Mouse (Mus musculus): ENCODE measurements around the gene Cdc6. TPM values are rescaled to one million over a fixed set of nuclear protein-coding genes. Genes with fewer than 3 reads are reported as not detected.
"Not testable (repeated sequence)": the region's sequence is repeated elsewhere in the genome, so short reads cannot be mapped to it uniquely, and the experiment has no call there.

Cdc6 gene
- polyA plus RNA-seq, 1 experiment from 2014 or later, result 38.0 TPM

DNA sequence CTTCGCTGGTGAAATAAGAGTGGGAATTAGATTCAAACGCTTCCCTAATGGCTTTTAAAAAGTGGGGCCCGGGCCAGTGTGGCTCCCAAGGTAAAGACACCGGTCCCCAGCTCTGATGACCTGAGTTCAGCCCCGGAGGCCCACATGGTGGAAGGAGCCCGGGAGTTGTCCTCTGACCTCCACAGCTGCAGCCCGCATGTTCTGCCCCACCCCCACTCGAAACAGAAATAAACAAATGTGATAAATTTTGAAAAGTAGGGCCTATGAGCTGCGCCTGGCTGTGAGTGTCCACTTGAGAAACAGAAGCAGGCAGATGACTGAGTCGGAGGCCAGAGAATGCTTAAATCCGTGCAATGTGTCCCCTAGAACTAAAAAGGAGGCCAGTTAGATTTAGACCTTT, 6.6 kb downstream of the Cdc6 start:
- Histone ChIP-seq H3K36me3 (replicated peaks) (peaks cover 82% of the 10 kb centered on the region), H3K4me1 (peaks cover 7% of the 10 kb centered on the region), H3K4me2 (no peak overlapping the region), H3K9ac (no peak overlapping the region), H3K4me3 (replicated peaks) (no peak overlapping the region), H3K27ac (no peak overlapping the region), H3K27me3 (no peaks in the 10 kb centered on the region), H3K9me3 (no peaks in the 10 kb centered on the region)
- 90% methylated on average over 11 of the region's 11 CpGs for WGBS
- ATAC-seq (ENCODE audit: low FRiP score), result no peak

- H3K36me3 ChIP-seq (replicated peaks), result peaks cover 87% of the 10 kb centered on the region
- H3K4me1 ChIP-seq; H3K9ac ChIP-seq; H3K27ac ChIP-seq; H3K4me2 ChIP-seq; H3K9me3 ChIP-seq; H3K4me3 ChIP-seq (replicated peaks); ATAC-seq (ENCODE audit: low FRiP score); H3K27me3 ChIP-seq: not testable (repeated sequence)
- 98% methylated on average over 3 of the region's 3 CpGs for WGBS
Measured at GRCm38 (mm10) chr11:98916376-98916775, 8.8 kb downstream of the Cdc6 start.

GRCm38 (mm10) chr11:98917428-98918005, 9.9 kb downstream of the Cdc6 start:
- H3K4me2 ChIP-seq, result no peak overlapping the region
- no peak overlapping the region for H3K4me3 ChIP-seq (replicated peaks)
- no peaks in the 10 kb centered on the region for H3K4me1 ChIP-seq
- no peak overlapping the region for H3K27ac ChIP-seq
- WGBS, result 79% methylated on average over 13 of the region's 13 CpGs
- H3K27me3 ChIP-seq, result no peaks in the 10 kb centered on the region
- H3K36me3 ChIP-seq (replicated peaks), result peaks cover 85% of the 10 kb centered on the region
- H3K9me3 ChIP-seq, result no peaks in the 10 kb centered on the region
- H3K9ac ChIP-seq, result no peak overlapping the region
- no peak for ATAC-seq (ENCODE audit: low FRiP score)

DNA sequence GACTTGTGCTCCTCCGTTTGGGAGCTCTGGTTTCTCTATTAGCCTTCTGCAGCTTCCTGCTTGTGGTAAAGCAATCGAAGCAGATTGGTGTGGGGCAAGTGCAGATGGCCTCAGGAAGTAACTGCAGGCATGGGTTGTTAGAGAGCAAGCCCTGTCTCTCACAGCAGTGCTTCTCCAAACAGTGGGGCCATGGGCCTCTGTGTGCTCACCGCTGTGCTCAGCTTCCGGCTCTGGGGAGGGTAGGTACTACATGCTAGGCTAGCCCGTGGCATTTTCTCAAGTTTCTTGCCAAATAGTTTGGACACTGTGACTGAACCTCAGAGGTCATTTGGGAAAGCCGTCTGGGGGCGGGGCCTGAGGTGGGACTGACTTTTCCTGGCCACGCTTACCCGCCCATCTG, 10.6 kb downstream of the Cdc6 start:
- H3K27ac ChIP-seq, result 0 out of 2 replicates have a peak overlapping the region, but pooled peaks have one; percentile 25
- H3K4me2 ChIP-seq, result no peak overlapping the region
- H3K4me1 ChIP-seq, result peaks cover 3% of the 10 kb centered on the region; the same call in 1 of the 2 replicates
- no peak for ATAC-seq (ENCODE audit: low FRiP score)
- peaks cover 80% of the 10 kb centered on the region for H3K36me3 ChIP-seq (replicated peaks)
- H3K27me3 ChIP-seq, result no peaks in the 10 kb centered on the region
- H3K9me3 ChIP-seq, result no peaks in the 10 kb centered on the region
- 83% methylated on average over 9 of the region's 9 CpGs for WGBS
- no peak overlapping the region for H3K9ac ChIP-seq
- H3K4me3 ChIP-seq (replicated peaks), result no peak overlapping the region

DNA sequence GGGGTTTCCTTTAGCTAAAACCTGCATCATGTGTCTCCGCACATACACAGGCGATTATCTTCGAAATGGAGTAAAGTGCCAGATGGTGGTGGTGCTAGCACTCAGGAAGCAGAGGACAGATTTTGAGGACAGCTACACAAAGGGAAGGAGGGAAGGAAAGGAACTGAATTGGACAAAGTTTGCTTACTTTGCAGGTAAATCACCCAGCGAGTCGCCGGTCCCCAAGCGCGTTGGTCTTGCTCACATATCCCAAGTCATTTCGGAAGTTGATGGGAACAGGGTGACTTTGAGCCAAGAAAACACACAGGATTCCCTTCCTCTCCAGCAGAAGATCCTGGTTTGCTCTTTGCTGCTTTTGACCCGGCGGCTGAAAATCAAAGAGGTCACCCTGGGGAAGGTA, 11.4 kb downstream of the Cdc6 start:
- WGBS, result 93% methylated on average over 11 of the region's 11 CpGs
- Histone ChIP-seq H3K27me3 (no peaks in the 10 kb centered on the region), H3K4me3 (replicated peaks) (no peak overlapping the region), H3K4me1 (peaks cover 8% of the 10 kb centered on the region; the same call in 1 of the 2 replicates), H3K36me3 (replicated peaks) (peaks cover 72% of the 10 kb centered on the region), H3K4me2 (no peak overlapping the region), H3K9ac (no peak overlapping the region), H3K9me3 (no peaks in the 10 kb centered on the region), H3K27ac (no peak overlapping the region)
- no peak for ATAC-seq (ENCODE audit: low FRiP score)

DNA sequence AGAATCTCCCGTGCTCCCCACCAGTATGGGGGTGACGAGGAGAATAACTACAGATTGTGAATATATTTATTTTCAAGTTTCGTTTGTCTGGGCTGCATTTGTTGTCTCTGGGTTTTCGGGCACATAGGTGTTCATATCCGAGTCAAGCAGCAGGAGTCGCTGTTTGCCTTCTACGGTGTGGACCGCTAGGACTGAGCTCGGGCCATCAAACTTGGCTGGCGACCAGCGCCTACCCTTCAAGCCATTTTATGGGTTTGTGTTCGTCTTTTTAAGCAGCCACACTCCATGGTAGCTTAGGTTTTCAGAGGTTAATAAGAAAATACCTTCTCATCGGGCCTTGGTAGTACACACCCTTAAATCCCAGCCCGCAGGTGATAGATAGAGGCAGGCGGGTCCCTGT, 14.2 kb downstream of the Cdc6 start:
- Histone ChIP-seq H3K36me3 (replicated peaks) (peaks cover 46% of the 10 kb centered on the region), H3K4me1 (peaks cover 33% of the 10 kb centered on the region)
- not testable (repeated sequence) for H3K27me3 ChIP-seq; ATAC-seq (ENCODE audit: low FRiP score); H3K9me3 ChIP-seq; H3K27ac ChIP-seq; H3K4me2 ChIP-seq; H3K4me3 ChIP-seq (replicated peaks); H3K9ac ChIP-seq
- 61% methylated on average over 15 of the region's 15 CpGs for WGBS

DNA sequence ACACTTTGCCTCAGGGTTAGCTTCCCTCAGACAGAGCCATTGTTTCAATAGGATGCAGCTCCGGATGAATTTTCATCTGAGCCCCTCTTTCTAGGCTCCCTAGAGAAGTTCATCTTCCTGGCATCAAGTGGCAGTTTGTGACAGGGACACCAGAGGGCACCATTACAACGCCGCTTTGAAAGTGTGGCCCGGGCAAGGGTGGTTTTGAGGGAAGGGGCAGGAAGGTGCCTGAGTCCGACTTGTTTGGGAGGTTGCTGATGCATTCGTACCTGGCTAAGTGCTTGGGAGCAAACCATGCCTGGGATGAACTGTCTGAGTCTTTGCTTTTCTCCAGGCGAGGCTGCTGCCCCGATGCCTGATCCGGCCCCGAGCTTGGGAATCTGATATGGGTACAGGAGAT, 14.7 kb downstream of the Cdc6 start:
- not testable (repeated sequence) for H3K4me2 ChIP-seq; H3K9ac ChIP-seq; H3K27ac ChIP-seq; ATAC-seq (ENCODE audit: low FRiP score); H3K27me3 ChIP-seq; H3K4me3 ChIP-seq (replicated peaks); H3K9me3 ChIP-seq
- Histone ChIP-seq H3K36me3 (replicated peaks) (peaks cover 42% of the 10 kb centered on the region), H3K4me1 (peaks cover 37% of the 10 kb centered on the region)
- 60% methylated on average over 10 of the region's 10 CpGs for WGBS

GRCm38 (mm10) chr11:98922851-98923711, 15.5 kb downstream of the Cdc6 start:
- H3K27ac ChIP-seq; H3K4me2 ChIP-seq; ATAC-seq (ENCODE audit: low FRiP score): not testable (repeated sequence)

DNA sequence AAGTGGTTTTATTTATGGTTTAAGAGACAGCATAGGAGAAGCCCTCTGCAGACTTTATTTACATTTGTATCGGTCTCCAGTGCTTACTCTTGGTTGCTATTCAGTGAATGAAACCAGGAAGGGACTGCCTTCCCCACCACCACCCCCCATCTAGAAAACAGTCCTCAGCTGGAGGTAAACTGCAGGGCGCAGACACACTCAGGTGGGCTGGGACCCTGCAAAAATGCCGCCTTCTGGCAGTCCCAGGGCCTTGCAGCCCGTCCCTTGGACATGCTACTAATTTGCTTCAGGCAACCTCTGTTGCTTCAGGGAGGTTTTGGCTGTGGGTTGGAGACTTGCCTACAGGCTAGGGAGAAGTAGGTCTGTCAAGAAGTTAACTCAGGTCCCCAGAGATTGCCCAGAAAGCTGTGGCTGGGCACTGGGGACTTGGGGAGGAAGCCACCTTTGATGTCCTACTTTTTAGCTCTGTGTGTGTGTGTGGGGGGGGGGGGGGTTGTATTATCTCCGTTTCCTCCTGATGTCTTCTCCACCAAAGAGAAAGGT, 17.1 kb downstream of the Cdc6 start:
- ATAC-seq (ENCODE audit: low FRiP score), result no peak
- WGBS, result 31% methylated on average over 5 of the region's 5 CpGs
- H3K27me3 ChIP-seq, result peaks cover 13% of the 10 kb centered on the region
- H3K4me3 ChIP-seq (replicated peaks), result no peak overlapping the region
- H3K4me1 ChIP-seq, result peaks cover 61% of the 10 kb centered on the region
- peak overlapping the region; percentile 67 for H3K27ac ChIP-seq
- peaks cover 19% of the 10 kb centered on the region for H3K36me3 ChIP-seq (replicated peaks)
- peak overlapping the region; percentile 18 for H3K4me2 ChIP-seq
- no peak overlapping the region; the same call in 1 of the 2 replicates for H3K9ac ChIP-seq
- no peaks in the 10 kb centered on the region for H3K9me3 ChIP-seq

More at GRCm38 (mm10) chr11:98922851-98923711, 15.5 kb downstream of the Cdc6 start:
- not testable (repeated sequence) for H3K9me3 ChIP-seq; H3K4me3 ChIP-seq (replicated peaks); H3K27me3 ChIP-seq; H3K9ac ChIP-seq
- Histone ChIP-seq H3K36me3 (replicated peaks) (peaks cover 34% of the 10 kb centered on the region), H3K4me1 (peaks cover 45% of the 10 kb centered on the region)
- WGBS, result 67% methylated on average over 16 of the region's 16 CpGs

DNA sequence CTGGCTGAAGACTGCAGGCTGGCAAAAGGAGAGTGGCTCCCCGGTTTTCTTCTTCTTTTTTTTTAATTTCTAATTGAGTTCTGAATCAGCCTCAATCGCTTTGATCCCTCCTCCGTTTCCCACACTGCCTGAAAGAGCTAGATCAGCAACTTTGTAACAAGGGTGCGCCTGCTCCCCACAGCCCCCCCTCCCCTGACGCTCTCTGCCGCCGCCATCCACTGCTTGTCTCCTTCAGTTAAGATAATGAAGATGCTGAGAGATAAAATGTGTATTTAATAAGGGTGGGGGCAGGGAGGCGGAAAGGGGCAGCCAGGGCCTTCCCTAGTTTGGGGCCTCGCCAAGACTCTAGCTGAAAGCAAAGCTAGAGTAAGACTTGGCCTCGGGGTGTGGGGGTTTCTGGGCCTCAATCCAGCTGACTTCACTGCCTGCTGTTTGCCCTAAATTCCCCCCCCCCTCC, 17.7 kb downstream of the Cdc6 start:
- ATAC-seq (ENCODE audit: low FRiP score), result no peak
- H3K4me3 ChIP-seq (replicated peaks), result no peak overlapping the region
- WGBS, result 5% methylated on average over 10 of the region's 10 CpGs

DNA sequence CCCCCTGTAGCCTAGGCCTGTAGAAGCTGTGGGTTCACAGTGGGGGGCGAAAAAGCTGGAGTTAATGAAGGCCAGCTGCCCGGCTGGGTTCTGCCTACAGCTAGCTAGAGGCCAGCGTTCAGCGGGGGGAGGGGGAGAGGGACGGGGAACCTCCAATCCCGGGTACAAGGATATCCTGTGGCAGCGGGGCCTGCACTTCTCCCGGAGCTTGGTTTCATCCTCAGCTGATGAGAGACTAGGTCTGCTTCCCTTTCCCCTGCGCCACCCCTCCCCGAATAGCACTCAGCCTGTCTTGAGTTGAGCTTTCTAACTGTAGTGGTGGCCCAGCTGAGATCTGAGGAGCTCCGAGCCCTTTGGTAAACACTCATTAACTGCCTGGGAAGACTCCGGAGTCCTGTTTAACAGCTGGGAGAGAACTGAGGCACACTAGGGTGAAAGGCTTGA, 18.3 kb downstream of the Cdc6 start:
- H3K9me3 ChIP-seq, result no peaks in the 10 kb centered on the region
- no peak overlapping the region for H3K4me3 ChIP-seq (replicated peaks)
- ATAC-seq (ENCODE audit: low FRiP score), result peak; percentile 24; the same call in 1 of the 2 replicates
- peak overlapping the region; percentile 67 for H3K27ac ChIP-seq
- WGBS, result 3% methylated on average over 12 of the region's 12 CpGs
- peaks cover 15% of the 10 kb centered on the region for H3K27me3 ChIP-seq
- H3K4me2 ChIP-seq, result peak overlapping the region; percentile 18
- H3K9ac ChIP-seq, result 0 out of 2 replicates have a peak overlapping the region, but pooled peaks have one; percentile 8
- peaks cover 10% of the 10 kb centered on the region; the same call in 1 of the 2 replicates for H3K36me3 ChIP-seq (replicated peaks)
- H3K4me1 ChIP-seq, result peaks cover 73% of the 10 kb centered on the region

More for the DNA sequence above, 17.7 kb downstream of the Cdc6 start:
- H3K36me3 ChIP-seq (replicated peaks), result peaks cover 15% of the 10 kb centered on the region
- H3K27ac ChIP-seq, result peak overlapping the region; percentile 67
- H3K4me2 ChIP-seq, result peak overlapping the region; percentile 18
- H3K27me3 ChIP-seq, result peaks cover 15% of the 10 kb centered on the region
- peak overlapping the region; percentile 8; the same call in 1 of the 2 replicates for H3K9ac ChIP-seq
- no peaks in the 10 kb centered on the region for H3K9me3 ChIP-seq
- H3K4me1 ChIP-seq, result peaks cover 67% of the 10 kb centered on the region

DNA sequence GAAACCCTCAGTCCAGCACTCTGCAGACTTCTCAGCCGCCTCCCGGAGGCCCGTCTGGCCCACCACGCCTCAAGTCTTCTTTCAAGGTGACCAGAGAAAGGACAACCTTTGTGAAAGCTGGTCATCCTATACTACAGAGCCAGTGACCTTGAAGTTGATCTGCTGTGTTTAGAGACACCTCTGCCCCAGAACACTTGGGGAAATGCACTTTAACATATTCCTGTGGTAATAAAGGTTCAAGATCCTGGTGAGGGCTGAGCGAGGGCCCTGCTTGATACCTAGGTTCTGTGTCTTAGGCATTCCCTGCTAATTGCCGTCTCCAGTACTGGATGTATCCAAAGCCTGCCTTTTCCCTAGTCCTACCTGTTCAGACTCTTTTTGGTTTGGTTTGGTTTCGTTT, 19.0 kb downstream of the Cdc6 start:
- H3K27ac ChIP-seq, result peak overlapping the region; percentile 67
- peaks cover 79% of the 10 kb centered on the region for H3K4me1 ChIP-seq
- WGBS, result 62% methylated on average over 7 of the region's 7 CpGs
- H3K4me3 ChIP-seq (replicated peaks), result no peak overlapping the region
- H3K27me3 ChIP-seq, result peaks cover 15% of the 10 kb centered on the region
- no peak overlapping the region for H3K9ac ChIP-seq
- peaks cover 3% of the 10 kb centered on the region; the same call in 1 of the 2 replicates for H3K36me3 ChIP-seq (replicated peaks)
- no peak for ATAC-seq (ENCODE audit: low FRiP score)
- H3K4me2 ChIP-seq, result 0 out of 2 replicates have a peak overlapping the region, but pooled peaks have one; percentile 18
- no peaks in the 10 kb centered on the region for H3K9me3 ChIP-seq
